Mouse (Mus musculus): ENCODE measurements around the gene B230118H07Rik. TPM values are rescaled to one million over a fixed set of nuclear protein-coding genes. Genes with fewer than 3 reads are reported as not detected.

The B230118H07Rik gene
- polyA plus RNA-seq, 1 experiment from 2014 or later, result 58.7 TPM

DNA sequence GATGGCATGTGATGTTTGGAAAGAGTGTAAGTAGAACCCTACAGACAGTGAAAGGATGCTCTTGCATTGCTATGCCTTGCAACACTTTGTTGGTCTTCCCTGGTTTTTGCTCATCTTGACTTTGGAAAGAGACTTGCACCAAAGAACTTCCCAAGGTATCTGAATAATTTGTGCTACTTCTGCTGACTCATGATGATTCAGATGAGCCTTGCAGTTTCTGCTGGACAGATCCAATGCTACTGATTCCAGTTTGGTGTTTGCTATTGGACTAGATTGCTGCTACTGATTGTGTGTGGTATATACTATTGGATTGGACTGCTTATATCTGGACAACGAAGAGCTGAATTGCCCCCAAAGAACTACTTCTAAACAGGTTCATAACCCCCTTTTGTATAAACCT, 46.2 kb downstream of the B230118H07Rik start:
- no peaks in the 10 kb centered on the region for H3K27me3 ChIP-seq
- H3K4me3 ChIP-seq (replicated peaks), result no peak overlapping the region
- no peak for ATAC-seq (replicated peaks; ENCODE audit: low FRiP score)
- no peak overlapping the region for H3K9ac ChIP-seq
- no peak overlapping the region for H3K4me2 ChIP-seq
- no peaks in the 10 kb centered on the region for H3K9me3 ChIP-seq (replicated peaks)
- H3K36me3 ChIP-seq, result no peaks in the 10 kb centered on the region
- H3K27ac ChIP-seq, result no peak overlapping the region
- WGBS, result 91% methylated on average over 1 of the region's 1 CpGs
- H3K4me1 ChIP-seq, result peaks cover 17% of the 10 kb centered on the region

DNA sequence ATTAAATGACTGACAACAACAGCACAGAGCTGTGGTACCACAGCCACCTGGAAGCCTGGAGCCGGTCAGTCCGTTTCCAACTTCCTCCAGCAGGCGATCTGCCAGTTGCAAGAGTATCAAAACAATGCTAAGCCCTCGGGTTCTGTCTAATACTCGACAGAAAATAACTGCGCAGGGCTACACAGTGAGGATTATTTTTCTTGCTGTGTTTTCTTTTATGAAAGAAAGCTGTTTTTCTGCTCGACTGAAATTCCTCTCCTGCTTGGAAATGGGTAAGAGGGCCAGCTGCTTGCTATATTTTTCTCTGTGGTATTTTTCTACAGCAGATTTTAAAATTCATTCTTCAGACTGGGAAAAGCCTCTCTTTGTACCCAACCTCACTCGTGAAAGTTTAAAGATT, 48.6 kb downstream of the B230118H07Rik start:
- Histone ChIP-seq H3K27me3 (no peaks in the 10 kb centered on the region), H3K9me3 (replicated peaks) (no peaks in the 10 kb centered on the region), H3K4me3 (replicated peaks) (no peak overlapping the region), H3K27ac (peak overlapping the region; percentile 72), H3K36me3 (no peaks in the 10 kb centered on the region), H3K9ac (no peak overlapping the region), H3K4me2 (no peak overlapping the region), H3K4me1 (peaks cover 20% of the 10 kb centered on the region)
- 19% methylated on average over 8 of the region's 8 CpGs for WGBS
- ATAC-seq (replicated peaks; ENCODE audit: low FRiP score), result peak; percentile 53; the same call in 1 of the 2 replicates

DNA sequence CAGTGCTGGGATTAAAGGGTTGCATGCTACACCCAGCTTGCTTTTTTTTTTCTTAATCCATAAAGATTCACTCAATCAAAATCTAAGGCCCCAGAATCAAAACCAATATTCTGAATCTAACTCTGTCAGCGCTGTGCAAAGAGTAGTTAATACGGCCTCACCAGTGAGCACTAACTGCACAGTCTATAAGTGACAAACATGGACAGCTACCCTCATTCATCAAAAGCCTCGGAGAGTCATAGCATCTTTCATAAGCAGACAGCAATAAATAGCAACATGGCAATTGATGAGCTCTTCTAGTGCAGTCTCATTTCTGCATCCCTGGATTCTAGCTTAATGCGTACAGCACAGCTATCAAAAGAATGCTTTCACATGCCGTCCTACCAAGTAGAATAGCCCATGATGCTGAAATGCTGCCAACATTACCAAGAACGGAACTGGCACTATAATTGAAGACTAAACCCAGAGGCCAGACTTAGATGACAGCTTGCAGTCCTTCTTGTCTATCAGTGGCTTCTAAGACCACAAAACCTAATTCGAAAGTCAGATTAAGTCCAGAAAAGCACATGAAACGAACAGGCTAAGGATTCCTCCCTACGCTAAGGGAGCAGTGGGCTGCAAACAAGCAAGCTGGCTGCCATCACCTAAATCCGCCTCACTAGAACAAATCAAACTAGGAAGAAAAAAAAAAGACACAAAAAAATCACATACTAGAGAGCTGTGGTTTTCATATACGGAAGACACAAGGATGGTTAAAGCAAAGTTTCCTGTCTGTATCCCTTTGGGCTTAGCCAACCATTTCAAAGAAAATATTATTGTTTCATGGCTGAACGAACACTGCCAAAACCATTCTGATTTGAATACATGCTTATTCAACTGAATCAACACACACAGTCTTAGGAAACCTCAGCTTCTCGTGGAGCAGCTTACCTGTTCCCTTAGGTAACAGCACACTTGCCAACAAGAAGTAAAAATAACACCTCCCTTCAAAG, 50.8 kb downstream of the B230118H07Rik start:
- Histone ChIP-seq H3K4me3 (replicated peaks) (no peak overlapping the region), H3K27me3 (no peaks in the 10 kb centered on the region), H3K36me3 (no peaks in the 10 kb centered on the region), H3K9me3 (replicated peaks) (no peaks in the 10 kb centered on the region), H3K27ac (no peak overlapping the region), H3K9ac (no peak overlapping the region), H3K4me2 (peak overlapping the region; percentile 29; the same call in 1 of the 2 replicates), H3K4me1 (peaks cover 20% of the 10 kb centered on the region)
- WGBS, result 52% methylated on average over 13 of the region's 13 CpGs
- peak; percentile 65 for ATAC-seq (replicated peaks; ENCODE audit: low FRiP score)

DNA sequence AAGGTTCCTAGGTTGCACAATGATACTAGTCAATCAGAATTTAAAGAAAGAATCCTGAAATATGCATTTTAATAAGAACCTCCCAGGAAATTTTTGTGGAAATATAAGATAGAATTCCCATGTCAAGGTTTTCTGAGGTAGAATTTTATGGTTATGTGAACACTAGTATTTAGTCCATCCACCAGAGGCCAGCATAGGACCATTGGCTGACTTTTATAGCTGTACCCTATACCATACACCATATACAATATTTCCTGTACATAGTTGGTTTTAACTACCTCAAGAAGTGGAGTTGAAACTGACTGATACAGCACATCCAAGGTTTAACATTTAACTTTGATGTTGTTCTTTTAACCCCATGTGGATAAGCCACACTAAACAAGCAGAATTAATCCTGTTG, 52.1 kb downstream of the B230118H07Rik start:
- no peak overlapping the region for H3K9ac ChIP-seq
- ATAC-seq (replicated peaks; ENCODE audit: low FRiP score), result no peak
- no peak overlapping the region for H3K4me3 ChIP-seq (replicated peaks)
- H3K27ac ChIP-seq, result no peak overlapping the region
- H3K36me3 ChIP-seq, result no peaks in the 10 kb centered on the region
- no peak overlapping the region for H3K4me2 ChIP-seq
- no peaks in the 10 kb centered on the region for H3K27me3 ChIP-seq
- H3K4me1 ChIP-seq, result peaks cover 27% of the 10 kb centered on the region
- H3K9me3 ChIP-seq (replicated peaks), result no peaks in the 10 kb centered on the region

DNA sequence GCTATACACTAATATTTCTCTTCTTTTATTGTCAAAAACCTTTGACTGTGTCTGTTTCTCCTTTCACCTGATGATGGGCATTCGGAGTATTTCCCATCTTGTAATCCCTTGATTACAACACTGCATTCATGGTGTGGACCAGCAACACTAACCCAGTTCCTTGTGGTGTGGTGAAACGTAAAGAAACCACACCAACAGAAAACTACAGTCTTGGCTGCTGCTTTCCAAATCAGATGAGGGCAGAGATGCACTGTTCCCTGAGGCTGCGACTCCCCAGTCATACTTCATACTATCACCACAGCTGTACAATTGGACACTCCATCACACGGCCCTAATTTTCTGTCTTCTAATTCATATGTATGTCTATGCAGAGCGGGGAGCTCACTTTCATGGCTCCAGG, 54.7 kb downstream of the B230118H07Rik start:
- Histone ChIP-seq H3K4me2 (no peak overlapping the region), H3K36me3 (no peaks in the 10 kb centered on the region), H3K27ac (no peak overlapping the region), H3K27me3 (no peaks in the 10 kb centered on the region), H3K4me1 (peaks cover 19% of the 10 kb centered on the region), H3K4me3 (replicated peaks) (no peak overlapping the region), H3K9me3 (replicated peaks) (no peaks in the 10 kb centered on the region), H3K9ac (no peak overlapping the region)
- no peak for ATAC-seq (replicated peaks; ENCODE audit: low FRiP score)
- 85% methylated on average over 5 of the region's 5 CpGs for whole genome bisulfite sequencing

DNA sequence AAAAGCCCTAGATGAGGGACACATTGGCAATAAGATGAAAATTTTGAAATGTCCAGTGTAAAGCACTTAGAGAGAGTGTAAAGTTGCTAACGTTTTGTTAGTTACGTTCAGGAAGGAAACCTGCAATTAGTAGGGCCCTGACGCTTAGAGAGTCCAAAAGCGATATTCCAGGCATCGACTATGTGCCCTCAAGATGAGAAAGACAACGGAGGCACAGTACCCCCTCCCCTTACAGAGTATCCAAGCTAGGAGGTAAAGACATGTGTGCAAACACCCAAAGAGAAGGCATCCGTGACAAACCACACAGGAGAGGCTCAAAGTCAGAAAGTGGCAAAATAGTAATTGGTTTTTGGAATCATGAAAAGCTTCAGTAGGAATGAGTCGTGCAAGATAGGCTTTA, 56.4 kb downstream of the B230118H07Rik start:
- Histone ChIP-seq H3K36me3 (no peaks in the 10 kb centered on the region), H3K4me2 (no peak overlapping the region), H3K9ac (no peak overlapping the region), H3K4me3 (replicated peaks) (no peak overlapping the region), H3K27me3 (no peaks in the 10 kb centered on the region), H3K27ac (no peak overlapping the region), H3K9me3 (replicated peaks) (no peaks in the 10 kb centered on the region), H3K4me1 (peaks cover 11% of the 10 kb centered on the region)
- 53% methylated on average over 8 of the region's 8 CpGs for WGBS
- no peak for ATAC-seq (replicated peaks; ENCODE audit: low FRiP score)

DNA sequence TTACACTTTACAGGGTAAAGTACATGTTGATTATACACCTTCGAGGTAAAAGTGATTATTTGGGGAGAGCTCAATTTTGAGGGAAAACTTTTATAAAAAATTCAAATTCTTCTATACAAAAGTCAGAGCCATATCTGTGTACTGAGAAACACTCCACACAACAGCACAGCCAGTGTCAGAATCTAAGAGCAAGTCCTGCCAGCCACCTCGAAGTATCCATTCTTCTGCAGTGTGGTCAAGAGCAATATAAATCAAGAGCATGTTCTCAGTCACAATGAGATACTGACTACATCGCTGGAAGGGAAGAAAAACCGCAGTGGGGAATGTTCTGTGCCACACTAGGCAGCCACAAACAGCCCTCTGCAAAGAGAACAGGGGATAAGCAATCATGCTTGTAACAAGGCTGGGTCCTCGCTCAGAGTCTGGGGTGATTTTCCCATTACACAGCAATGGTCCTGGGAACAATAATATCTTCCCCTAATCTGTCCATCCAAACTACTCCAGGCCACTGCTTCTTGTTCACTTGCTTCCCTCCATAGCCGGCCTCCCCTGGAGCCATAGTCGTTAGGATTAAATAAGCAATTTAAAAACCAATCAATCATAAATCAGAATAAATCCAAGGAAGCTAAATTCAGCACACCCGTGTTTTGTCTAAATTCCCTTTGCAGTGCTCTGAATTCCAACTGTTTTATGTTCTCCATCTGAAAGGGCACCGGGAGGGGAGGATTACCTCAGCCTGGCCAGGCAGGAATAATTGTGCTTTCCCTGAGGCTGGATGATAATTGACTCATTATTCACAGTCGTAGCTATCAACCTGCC, 57.1 kb downstream of the B230118H07Rik start:
- ATAC-seq (replicated peaks; ENCODE audit: low FRiP score), result peak; percentile 58; the same call in 1 of the 2 replicates
- 0 out of 2 replicates have a peak, but pooled peaks cover 10% of the 10 kb centered on the region for H3K4me1 ChIP-seq
- no peak overlapping the region for H3K9ac ChIP-seq
- H3K9me3 ChIP-seq (replicated peaks), result no peaks in the 10 kb centered on the region
- H3K27ac ChIP-seq, result no peak overlapping the region
- no peaks in the 10 kb centered on the region for H3K27me3 ChIP-seq
- no peak overlapping the region for H3K4me2 ChIP-seq
- H3K4me3 ChIP-seq (replicated peaks), result no peak overlapping the region
- no peaks in the 10 kb centered on the region for H3K36me3 ChIP-seq
- WGBS, result 21% methylated on average over 10 of the region's 10 CpGs

DNA sequence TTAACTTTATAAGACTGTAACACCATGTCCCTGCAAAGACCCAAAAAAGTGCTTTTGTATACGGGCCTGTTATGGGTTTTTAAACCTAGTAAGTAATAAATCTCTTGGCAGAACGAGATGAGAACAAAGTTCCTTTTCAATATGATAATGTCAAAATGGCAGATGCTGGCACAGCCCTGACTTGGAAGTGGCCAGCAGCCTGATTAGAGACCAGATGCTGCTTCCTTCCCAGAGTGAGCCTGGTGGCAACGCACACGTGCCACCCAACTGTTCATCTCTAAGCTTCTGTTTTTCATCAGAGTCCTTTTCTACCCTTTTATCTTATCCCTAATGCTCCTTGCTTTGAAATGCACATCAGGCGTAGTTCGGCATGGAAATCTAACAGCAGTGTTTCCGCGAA, 58.0 kb downstream of the B230118H07Rik start:
- H3K27me3 ChIP-seq, result no peaks in the 10 kb centered on the region
- no peak for ATAC-seq (replicated peaks; ENCODE audit: low FRiP score)
- H3K9ac ChIP-seq, result no peak overlapping the region
- H3K27ac ChIP-seq, result no peak overlapping the region
- H3K4me1 ChIP-seq, result 0 out of 2 replicates have a peak, but pooled peaks cover 10% of the 10 kb centered on the region
- H3K36me3 ChIP-seq, result no peaks in the 10 kb centered on the region
- no peak overlapping the region for H3K4me3 ChIP-seq (replicated peaks)
- 78% methylated on average over 8 of the region's 8 CpGs for WGBS
- no peaks in the 10 kb centered on the region for H3K9me3 ChIP-seq (replicated peaks)
- H3K4me2 ChIP-seq, result no peak overlapping the region

DNA sequence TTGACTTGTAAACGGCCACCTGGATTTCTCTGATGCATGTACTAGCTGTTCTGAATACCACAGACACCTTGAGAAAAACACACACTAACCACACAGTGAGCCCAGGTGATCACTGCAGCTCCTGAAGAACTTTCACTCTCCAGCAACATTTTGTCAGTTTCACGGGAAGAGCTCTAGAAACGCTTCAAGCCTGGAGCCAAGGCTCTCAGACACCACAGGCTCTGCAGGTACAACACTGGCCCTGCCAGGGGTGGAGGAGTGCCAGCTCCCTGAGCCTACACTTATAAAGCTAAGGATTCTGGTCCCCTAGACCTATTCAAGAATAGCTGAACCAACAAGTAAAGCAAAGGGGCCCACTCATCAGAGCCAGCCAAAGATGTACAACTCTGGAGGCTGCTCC, 67.9 kb downstream of the B230118H07Rik start:
- no peak for ATAC-seq (replicated peaks; ENCODE audit: low FRiP score)
- no peaks in the 10 kb centered on the region for H3K27me3 ChIP-seq
- H3K4me2 ChIP-seq, result no peak overlapping the region

DNA sequence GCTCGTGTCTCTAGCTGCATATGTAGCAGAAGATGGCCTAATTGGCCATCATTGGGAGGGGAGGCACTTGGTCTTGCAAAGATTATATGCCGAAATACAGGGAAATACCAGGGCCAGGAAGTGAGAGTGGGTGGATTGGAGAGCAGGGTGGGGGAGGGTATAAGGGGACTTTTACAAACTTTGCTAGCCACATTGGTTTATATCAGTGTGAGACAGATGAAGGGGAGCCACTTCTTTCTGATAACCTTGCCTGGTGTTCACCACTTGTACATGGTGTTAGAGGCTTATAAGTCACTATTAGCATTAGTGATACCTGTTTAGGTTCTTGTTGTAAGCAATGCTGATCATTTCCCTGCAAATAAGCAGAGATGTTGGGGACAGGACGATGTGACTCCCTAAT, 68.4 kb downstream of the B230118H07Rik start:
- H3K4me1 ChIP-seq, result no peaks in the 10 kb centered on the region

More for the DNA sequence above, 67.9 kb downstream of the B230118H07Rik start:
- 85% methylated on average over 3 of the region's 3 CpGs for WGBS
- no peaks in the 10 kb centered on the region for H3K9me3 ChIP-seq (replicated peaks)
- H3K4me1 ChIP-seq, result no peaks in the 10 kb centered on the region
- H3K27ac ChIP-seq, result no peak overlapping the region
- H3K9ac ChIP-seq, result no peak overlapping the region
- no peak overlapping the region for H3K4me3 ChIP-seq (replicated peaks)
- no peaks in the 10 kb centered on the region for H3K36me3 ChIP-seq

DNA sequence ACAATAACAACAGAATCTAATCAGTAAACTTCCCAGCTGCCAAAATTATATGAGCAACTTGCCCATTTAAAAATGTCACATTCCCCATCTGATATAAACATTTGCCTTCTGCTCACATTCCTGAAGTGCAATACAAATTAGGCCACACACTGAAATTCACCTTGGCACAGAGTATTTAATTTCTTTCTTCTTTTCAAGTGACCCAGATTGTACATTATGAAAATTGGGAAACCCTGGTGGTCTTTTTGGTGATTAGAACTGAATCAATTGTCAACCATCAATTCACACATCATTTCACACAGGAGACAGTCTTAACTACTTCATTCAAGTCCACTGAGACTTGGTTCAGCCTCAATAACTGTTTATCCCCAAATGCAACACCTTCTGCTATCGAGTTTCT, 68.9 kb downstream of the B230118H07Rik start:
- no peaks in the 10 kb centered on the region for H3K27me3 ChIP-seq
- H3K36me3 ChIP-seq, result no peaks in the 10 kb centered on the region
- H3K4me1 ChIP-seq, result no peaks in the 10 kb centered on the region
- no peak for ATAC-seq (replicated peaks; ENCODE audit: low FRiP score)
- no peak overlapping the region for H3K27ac ChIP-seq
- H3K4me3 ChIP-seq (replicated peaks), result no peak overlapping the region
- H3K4me2 ChIP-seq, result no peak overlapping the region
- 65% methylated on average over 1 of the region's 1 CpGs for WGBS
- no peak overlapping the region for H3K9ac ChIP-seq
- H3K9me3 ChIP-seq (replicated peaks), result no peaks in the 10 kb centered on the region

More for the DNA sequence above, 68.4 kb downstream of the B230118H07Rik start:
- ATAC-seq (replicated peaks; ENCODE audit: low FRiP score), result no peak
- Histone ChIP-seq H3K4me3 (replicated peaks) (no peak overlapping the region), H3K27ac (no peak overlapping the region), H3K27me3 (no peaks in the 10 kb centered on the region), H3K36me3 (no peaks in the 10 kb centered on the region), H3K9me3 (replicated peaks) (no peaks in the 10 kb centered on the region), H3K4me2 (no peak overlapping the region), H3K9ac (no peak overlapping the region)
- WGBS, result 82% methylated on average over 3 of the region's 3 CpGs

DNA sequence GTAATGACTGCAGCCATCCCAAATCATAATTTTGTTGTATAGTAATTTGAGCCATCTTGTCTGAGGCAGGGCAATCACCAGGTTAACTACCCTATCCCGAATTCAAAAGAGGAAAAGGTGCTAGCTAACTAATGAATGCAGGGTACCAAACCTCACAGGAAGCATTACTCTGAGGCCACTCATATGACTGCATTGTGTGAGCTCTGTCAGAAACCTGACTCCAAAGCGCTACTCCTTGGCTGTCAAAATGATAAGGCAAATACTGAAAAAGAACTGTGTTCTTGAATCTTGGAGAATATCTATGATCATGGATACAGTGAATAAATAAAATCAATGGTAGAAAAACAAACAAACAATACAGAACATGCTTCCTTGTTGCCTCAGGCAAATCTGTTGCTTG, 69.3 kb downstream of the B230118H07Rik start:
- H3K4me2 ChIP-seq, result no peak overlapping the region
- no peak overlapping the region for H3K4me3 ChIP-seq (replicated peaks)
- no peaks in the 10 kb centered on the region for H3K4me1 ChIP-seq
- no peak for ATAC-seq (replicated peaks; ENCODE audit: low FRiP score)
- no peaks in the 10 kb centered on the region for H3K36me3 ChIP-seq
- H3K9ac ChIP-seq, result no peak overlapping the region
- H3K27me3 ChIP-seq, result no peaks in the 10 kb centered on the region
- H3K27ac ChIP-seq, result no peak overlapping the region
- no peaks in the 10 kb centered on the region for H3K9me3 ChIP-seq (replicated peaks)
- WGBS, result 60% methylated on average over 2 of the region's 2 CpGs
